Mouse (Mus musculus): ENCODE data around the gene Lmbrd2.
A peak's percentile ranks its signal among the peaks of the same experiment; 100 is the strongest.
"Not testable (repeated sequence)": the region's sequence is repeated elsewhere in the genome, so short reads cannot be mapped to it uniquely, and the experiment has no call there.

Gene Lmbrd2

DNA sequence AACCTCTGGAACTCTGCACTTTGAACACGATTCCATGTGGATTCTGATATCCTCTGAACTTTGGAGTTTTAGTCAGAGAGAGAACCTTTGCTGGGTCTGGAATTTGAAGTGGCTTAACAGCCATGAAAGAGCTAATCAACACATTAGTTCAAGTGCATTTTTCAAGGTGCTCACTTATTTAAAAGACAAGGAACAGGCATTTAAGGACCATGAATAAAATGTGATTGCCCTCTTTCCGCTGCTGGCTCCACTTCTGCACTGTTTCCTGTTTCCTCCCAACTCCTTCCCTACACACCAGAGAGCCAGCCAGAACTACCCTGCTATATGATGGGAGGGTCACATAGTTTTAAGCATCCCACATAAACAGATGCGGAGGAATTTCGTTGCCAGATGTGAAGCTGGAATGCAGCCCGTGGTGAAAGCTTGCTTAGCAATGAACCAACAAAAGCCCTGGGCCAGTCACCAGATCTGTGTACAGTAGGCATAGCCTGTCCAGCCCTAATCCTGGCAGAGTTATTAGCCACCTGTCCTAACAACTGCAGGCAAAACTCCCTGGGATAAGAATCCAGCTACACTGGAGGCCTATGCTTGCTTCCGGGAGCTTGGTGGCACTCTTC, 5.4 kb upstream of the Lmbrd2 start:
- no peak for DNase-seq

DNA sequence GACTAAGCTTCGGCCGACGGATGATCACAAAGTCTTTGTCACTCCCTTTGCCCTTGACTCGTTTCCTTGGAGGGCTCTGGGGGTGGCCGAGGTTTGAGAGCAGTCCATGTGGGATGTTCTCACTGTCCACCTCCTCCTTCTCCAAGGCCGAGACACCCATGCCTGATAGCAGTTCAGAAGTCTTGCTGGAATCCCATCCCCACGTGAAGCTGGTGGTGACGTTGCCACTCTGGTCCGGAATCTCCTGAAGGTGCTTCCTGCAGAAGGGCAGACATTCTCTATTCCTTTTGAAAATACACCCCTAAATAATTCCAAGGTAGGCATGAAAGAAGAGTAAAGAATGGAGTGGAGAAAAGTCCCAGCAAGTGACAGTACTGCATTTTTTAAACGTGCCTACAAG, 903 bp upstream of the Lmbrd2 start:
- DNase-seq = peak; percentile 56

DNA sequence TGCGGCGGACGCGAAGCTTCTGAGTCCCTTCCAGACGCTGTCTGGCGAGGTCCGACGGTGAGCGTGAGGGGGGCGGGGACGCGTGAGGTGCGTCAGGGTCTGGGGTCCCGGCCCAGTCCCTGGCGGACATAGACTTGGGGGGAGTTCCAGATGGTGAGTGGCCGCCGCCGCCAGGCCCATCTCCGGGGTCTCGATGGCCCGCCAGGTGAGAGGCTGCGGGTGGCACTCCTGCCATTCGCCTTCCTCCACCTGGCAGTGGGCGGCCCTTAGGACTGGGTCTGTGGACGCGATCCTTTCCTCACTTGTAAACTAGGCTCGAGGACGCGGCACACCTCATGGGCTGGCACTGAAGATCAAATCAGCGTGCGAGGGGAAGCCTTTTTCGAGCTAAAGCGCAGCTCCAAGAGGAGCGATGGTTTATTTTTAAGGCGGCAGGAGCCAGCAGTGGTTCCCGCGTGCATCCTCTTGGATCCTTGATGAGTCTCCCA, 378 bp downstream of the Lmbrd2 start:
- no peak for DNase-seq

DNA sequence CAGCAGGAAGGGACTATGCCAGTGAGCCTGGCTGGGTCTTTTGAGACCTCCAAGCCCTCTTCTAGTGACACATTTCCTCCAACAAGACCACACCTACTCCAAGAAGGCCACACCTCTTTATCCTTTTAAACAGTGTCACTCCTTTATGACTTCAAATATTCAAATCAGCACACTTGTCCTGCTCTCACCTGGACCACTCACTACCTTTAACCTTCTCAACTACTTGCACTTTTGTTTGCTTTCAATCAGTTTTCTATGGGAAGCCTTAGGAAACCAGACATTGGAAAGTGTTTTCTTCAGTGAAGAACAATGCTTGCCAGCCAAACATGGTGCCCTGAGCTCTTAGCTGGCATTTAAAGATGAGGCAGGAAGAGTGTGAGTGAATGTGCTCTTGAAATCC, 15.0 kb downstream of the Lmbrd2 start, which contains the start of gene Skp2:
Gene Skp2, minus strand, starts transcription at position 101 of the 400 bp plus-strand sequence.
- DNase-seq = no peak

DNA sequence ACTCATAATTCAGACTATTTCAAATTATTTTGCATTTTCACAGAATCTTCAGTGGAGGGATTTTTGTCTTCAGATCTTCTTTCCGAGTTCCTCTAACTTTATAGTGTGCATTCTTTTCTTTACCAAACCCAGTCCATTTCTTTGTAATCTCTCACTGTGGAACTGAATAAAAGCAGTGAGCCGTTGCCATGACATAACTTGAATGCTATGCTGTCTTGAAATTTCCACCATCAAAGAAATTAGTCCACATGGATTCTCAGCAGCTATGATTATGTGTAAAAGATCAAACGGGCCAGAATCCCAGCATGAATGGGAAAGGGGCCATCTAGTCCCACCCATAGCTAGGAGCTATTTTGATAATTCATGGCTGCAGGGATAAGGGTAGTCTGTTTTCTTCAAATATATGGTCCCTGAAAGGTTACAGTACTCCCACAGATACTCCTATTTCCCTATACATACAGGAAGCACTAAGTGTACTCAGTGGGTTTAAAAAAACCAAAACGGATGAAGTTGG, 22.3 kb downstream of the Lmbrd2 start:
- no peak for DNase-seq

DNA sequence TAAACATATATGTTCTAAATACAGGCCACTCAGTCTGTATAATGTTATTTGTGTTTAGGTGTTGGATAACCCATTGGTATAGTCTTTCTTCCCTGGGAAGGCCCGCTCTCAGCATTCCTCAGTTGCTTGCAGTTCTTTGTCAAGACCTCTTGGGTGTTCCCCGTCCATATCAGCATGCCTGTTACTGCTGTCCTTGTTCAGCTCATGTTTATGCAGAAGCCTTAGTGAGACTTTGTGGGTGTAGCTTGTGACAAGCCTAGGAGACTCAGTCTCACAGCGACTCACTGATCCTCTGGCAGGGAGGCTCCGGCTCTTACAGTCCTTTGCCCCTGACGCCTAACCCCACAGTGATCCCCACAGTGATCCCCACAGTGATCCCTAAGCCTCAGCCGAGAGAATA, 23.8 kb downstream of the Lmbrd2 start:
- no peak for DNase-seq

DNA sequence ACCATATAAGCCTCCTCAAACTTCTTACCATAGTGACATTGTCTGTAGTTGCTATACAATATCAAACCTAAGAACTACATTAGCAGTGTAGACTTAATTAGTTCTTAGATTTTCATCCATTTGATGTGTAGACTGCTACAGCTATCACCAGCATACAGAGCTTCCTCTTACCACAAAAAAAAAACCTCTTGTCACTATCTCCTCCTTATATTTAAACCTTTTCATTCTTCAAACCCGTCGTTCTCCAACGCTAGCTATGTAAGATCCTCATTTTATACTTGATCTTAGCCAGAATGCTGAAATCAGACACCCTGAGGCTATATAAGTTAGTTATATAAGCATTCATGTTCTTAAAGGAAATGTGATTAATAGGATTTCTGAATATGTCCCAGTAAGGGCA, 36.7 kb downstream of the Lmbrd2 start:
- DNase-seq = no peak

DNA sequence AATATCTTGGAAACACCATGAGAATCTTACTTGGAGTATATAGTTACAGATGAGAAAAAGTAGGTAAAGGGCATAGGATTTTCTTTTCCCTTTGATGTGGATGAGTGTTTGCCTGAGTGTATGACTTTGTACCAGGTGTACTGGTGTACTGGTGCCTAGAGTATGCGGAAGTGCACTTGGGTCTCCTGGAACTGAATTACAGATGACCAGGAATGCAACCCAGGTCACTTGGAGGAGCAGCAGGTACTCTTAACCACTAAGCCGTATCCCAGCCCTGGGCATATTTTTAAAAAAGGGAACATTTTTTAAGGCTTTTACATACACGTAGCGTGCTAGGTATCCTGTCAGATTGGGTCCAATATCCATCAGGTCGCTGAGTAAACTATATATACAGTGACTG, 43.6 kb downstream of the Lmbrd2 start:
- DNase-seq = no peak

DNA sequence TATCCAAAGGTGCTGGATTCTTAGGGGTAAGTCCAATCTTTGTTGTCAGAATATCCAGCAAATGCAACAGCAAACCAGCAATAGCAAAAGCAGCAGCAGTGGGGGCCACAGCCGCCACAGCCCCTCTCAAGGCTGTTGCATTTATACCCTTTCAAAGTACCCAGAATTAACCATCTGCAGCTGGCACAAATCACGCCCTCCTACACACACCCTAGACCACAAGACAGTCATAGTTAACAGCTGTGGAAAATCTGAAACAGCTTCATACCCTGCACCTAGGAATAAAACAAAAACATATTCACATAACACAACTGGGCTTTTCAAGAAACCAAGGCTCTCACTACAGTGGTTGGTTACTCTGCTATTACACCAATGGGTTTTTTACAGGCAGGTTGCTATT, 49.4 kb downstream of the Lmbrd2 start:
- DNase-seq = no peak

DNA sequence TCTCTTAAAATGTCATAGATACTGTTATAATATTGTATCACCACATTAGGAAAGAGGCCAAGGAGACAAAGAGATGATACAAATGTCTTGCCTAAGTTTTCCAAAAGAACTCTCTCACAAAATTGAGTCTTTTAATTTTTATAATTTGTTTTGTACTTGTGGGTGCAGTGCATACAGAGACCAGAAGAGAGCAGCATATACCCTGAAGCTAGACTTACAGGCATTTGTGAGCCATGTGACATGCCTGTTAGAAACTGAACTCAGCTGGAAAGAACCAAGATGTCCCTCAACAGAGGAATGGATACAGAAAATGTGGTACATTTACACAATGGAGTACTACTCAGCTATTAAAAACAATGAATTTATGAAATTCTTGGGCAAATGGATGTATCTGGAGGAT, 52.3 kb downstream of the Lmbrd2 start:
- not testable (repeated sequence) for DNase-seq

DNA sequence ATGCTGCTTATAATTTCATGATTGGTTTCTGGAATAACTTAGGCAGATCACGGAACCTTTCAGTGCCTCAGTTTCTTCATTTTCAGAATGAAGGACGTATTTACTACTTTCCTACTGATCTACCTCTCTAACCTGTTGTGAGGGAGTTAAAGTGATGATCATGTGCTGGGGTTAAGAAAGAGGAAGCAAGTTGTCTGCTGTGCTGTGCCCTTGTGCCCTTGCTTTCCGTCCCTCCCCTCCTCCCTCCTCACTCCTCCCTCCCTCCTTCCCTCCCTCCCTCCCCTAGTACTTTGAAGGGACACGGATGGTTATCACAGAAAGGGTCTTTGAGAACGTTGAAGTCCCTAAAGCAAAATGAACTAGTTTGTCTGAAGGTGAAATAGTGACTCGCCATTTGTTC, 58.1 kb downstream of the Lmbrd2 start:
- DNase-seq = no peak

DNA sequence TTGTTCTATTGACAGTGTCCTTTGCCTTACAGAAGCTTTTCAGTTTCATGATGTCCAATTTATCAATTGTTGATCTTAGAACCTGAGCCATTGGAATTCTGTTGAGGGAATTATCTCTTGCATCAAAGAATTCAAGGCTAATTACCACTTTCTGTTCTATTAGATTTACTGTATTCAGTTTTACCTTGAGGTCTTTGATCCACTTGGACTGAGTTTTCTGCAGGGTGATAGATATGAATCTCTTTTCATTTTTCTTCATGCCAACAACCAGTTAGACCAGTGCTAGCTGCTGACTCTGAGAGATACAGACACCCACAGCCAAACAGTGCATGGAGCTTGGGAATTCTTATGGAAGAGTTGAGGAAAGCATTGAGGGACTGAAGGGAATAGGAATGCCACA, 71.5 kb downstream of the Lmbrd2 start:
- DNase-seq = no peak

DNA sequence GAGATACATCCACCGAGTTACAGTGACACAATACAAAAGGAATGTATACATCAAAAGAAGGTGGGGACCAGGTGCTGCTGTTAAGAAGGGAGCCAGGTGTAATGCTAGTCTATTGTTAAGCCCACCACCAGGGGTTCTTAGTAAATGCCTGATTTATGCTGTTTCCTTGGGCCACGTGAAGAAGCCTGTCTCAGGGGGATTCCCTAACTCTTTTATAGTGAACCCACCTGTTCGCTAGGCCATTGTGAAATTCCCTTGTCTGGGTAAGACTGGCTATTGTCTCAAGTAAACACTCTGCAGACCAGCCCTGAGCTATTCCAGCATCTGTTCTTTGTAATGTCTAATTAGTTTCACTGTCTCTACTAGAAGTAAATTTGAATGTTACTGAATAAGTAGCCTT, 72.7 kb downstream of the Lmbrd2 start:
- not testable (repeated sequence) for DNase-seq

DNA sequence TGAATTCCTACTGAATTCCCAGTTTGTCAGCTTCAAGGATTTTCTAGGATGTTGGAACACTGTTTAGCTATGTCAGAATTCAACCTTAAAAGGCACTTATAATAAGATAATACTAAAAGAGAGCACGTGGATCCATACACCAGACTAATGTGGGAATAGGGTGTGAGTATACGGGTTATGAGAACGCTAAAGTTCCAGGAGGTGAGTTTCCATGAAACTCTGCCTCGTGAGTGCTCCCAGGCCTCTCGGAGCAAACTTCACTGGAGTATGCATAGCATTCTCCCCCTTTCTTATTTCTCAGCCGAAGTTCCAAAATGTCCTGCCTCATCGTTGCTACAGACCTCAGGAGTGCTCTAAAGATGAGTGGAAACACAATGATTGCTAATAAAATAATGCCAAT, 73.1 kb downstream of the Lmbrd2 start:
- not testable (repeated sequence) for DNase-seq

DNA sequence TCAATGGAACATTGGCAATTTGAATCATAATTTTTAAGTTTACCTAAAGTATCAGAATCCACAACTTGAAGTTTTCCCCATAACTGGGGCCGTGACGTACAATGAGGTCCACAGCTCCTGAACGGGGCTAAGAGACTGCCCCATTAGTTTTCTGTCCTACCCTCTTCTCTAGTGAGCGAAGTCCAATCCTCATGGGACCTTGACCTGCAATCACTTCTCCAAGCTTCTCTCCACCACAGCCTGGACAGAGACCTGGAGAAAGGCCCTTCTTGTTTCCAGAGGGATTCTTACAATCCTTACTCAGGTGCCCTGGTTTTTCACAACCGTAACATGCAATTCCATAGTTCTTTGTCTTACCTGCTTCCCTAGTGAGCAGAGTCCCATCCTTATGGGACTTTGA, 76.1 kb downstream of the Lmbrd2 start:
- no peak for DNase-seq

DNA sequence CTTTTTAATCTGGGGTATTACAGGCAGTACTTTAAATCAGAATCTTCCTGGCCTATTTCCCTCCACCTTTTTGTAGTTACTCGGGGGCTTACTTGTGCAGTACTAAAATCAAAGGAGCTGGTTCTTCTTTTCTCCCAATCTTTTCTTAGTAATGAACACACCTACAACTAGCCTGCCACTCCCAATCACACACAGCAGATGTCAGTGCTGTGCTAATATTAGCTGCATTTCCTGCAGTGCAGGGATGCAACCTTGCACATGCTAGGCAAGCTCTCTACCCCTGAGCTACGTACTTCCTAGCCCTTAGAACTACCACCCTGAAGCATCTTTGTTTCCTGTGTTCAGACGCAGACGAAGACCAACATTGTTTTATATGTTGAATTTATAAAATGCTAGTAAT, 90.6 kb downstream of the Lmbrd2 start:
- DNase-seq = not testable (repeated sequence)

DNA sequence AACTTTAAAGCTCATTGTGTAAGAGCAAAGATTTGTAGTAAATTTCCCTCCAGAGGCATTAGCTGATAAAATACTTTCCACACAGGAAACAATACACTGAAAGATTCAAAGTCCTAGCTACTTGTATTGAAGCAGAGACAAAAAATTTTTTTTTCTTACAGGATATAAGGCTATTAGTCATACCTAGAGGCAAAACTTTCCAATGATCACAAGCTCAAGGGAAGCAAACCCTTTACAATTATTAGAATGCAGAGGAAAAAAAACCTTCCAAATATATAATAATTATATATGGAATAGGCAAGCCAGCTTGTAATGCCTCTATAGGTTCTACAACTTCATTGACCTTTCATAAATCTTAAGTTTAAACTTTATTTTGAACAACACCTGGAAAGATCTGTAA, 106.0 kb downstream of the Lmbrd2 start:
- DNase-seq = no peak

Measured in cerebellum, adult 9-10 months (tissue).